Mouse (Mus musculus) heart, embryonic 13.5 days (tissue): ENCODE results near the gene Prkn. TPM values are rescaled to one million over a fixed set of nuclear protein-coding genes. Genes with fewer than 3 reads are reported as not detected.

Source experiments
- ATAC-seq: fragments of 200-750 bp; cut with Nextera tagmentation; 2 replicates; pipeline ENCODE4 v1.8.0; 2017; ENCODE audit warnings: moderate TSS enrichment; ENCODE audit not compliant: insufficient number of reproducible peaks, low FRiP score, low TSS enrichment; ENCODE audit errors: extremely low read depth
- H3K27ac ChIP-seq: fragments of 300-500 bp; sonication (generic); replicated peaks from 2 replicates; pipeline ENCODE4 v1.5.1; 2015; ENCODE audit warnings: moderate library complexity, mild to moderate bottlenecking, inconsistent platforms
- H3K27me3 ChIP-seq: fragments of 300-500 bp; sonication (generic); replicated peaks from 2 replicates; pipeline ENCODE4 v1.6.1; 2015; ENCODE audit warnings: mild to moderate bottlenecking, inconsistent platforms
- H3K36me3 ChIP-seq: fragments of 300-500 bp; sonication (generic); 2 replicates; pipeline ENCODE4 v1.6.1; 2015; ENCODE audit warnings: mild to moderate bottlenecking, inconsistent platforms
- H3K4me1 ChIP-seq: fragments of 300-500 bp; sonication (generic); 2 replicates; pipeline ENCODE4 v1.6.1; 2015; ENCODE audit warnings: inconsistent platforms
- H3K4me2 ChIP-seq: fragments of 300-500 bp; sonication (generic); 2 replicates; pipeline ENCODE4 v1.6.1; 2015; ENCODE audit warnings: inconsistent platforms, mild to moderate bottlenecking, moderate library complexity
- H3K4me3 ChIP-seq: fragments of 300-500 bp; sonication (generic); 2 replicates; pipeline ENCODE4 v1.5.1; 2015; ENCODE audit warnings: moderate library complexity, mild to moderate bottlenecking, inconsistent platforms
- H3K9ac ChIP-seq: fragments of 300-500 bp; sonication (generic); 2 replicates; pipeline ENCODE4 v1.6.1; 2015; ENCODE audit warnings: inconsistent platforms, mild to moderate bottlenecking, moderate library complexity
- H3K9me3 ChIP-seq: fragments of 300-500 bp; sonication (generic); 2 replicates; pipeline ENCODE4 v1.6.1; 2016; ENCODE audit warnings: inconsistent platforms
- WGBS: fragments of 180-500 bp; shearing (Covaris S2); methylation state at CpG from one replicate; pipeline ENCODE4 v1.1.7; 2015; ENCODE audit warnings: mixed read lengths; 5-methylcytosine and 5-hydroxymethylcytosine counted together
- polyA plus RNA-seq: library from polyadenylated mRNA; unstranded; fragments of >200 nt; fragmentation: Nextera tagmentation; extraction: Ambion mirVana; gene quantifications from 2 replicates; pipeline ENCODE4 v1.2.1, GENCODE M21; 2015

The Prkn gene
- polyA plus RNA-seq, 1 experiment from 2014 or later = 1.8 TPM

DNA sequence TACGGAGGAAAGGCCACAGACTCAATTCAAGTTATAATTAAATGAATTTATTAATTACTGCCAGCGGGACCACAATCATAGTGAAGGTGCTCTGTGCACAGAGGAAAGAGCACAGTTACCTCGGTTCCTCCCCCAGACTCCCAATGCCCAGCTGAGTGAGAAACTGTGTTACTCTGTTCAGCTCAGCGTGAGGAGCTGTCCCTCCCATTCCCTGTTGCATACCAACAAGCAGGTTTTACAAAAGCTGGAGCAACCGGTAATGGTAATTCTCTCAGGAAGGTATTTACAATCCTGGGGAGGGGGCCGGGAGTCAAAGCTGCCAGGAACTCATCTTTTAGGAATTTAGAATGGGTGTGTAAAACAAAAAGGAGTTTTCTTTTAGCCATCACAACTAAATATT, 1207.3 kb downstream of the Prkn start:
- Histone ChIP-seq H3K9ac (no peak overlapping the region), H3K4me3 (no peak overlapping the region), H3K4me1 (peaks cover 15% of the 10 kb centered on the region), H3K27me3 (peaks cover 32% of the 10 kb centered on the region), H3K9me3 (no peaks in the 10 kb centered on the region), H3K27ac (no peak overlapping the region), H3K36me3 (no peaks in the 10 kb centered on the region), H3K4me2 (no peak overlapping the region)
- ATAC-seq = no peak
- 35% methylated on average over 6 of the region's 6 CpGs for WGBS

DNA sequence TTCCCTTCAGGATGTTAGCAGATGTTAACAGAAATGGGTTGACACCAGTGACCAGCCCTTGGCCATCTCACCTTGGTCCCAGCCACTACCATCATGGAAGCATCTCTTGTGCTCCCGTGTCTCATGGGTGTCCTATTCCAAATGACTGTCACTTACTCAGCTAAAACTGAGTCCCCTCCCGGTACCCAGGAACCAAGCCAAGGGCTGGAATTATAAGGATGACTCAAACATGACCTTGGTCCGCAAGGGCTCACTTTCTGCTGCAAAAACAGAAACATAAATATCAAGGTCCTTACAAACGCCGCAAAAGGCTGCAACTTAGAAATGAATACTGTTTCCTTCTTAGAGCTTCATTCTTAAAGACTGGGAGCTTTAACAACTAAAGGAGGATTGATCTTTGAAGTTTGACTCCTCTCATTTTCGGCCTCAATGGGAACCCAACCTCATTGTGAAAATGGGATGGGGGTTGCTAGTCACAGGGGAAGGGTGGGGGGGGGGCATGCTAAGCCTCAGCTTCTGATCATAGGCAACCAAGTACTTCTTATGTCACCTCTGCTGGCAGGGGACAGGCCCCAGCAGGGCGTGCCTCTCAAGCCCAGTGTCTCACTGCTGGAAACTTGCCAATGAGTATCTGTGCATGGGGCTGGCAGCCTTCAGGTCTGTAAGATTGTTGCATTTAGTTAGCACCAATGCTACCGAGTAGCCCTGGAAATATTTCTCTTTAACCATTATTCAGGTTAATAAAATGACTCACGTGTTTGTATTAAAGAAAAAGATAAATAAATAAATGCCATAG, 1208.7 kb downstream of the Prkn start:
- Histone ChIP-seq H3K4me2 (no peak overlapping the region), H3K27me3 (peaks cover 23% of the 10 kb centered on the region), H3K27ac (no peak overlapping the region), H3K4me1 (peaks cover 15% of the 10 kb centered on the region), H3K9ac (no peak overlapping the region), H3K36me3 (no peaks in the 10 kb centered on the region), H3K4me3 (no peak overlapping the region), H3K9me3 (no peaks in the 10 kb centered on the region)
- no peak for ATAC-seq
- WGBS = 40% methylated on average over 9 of the region's 9 CpGs

DNA sequence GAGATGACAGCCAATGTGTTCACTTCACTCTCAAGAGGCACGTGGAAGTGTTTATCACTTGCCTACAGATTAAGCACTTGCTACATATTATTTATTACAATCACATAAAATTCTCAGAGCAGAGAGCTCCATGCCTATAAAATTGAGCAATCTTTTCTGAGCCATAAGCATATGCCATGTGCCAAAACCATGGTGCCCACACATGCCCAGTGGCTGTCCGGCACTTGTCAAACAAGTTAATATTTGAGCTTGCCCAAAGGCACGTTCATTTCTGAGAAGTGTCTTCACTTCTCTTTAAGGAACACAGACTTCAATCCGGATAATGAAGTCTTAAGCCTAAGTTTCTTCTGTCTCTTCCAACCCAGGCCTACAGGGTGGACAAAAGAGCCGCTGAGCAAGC, 1210.1 kb downstream of the Prkn start:
- peaks cover 10% of the 10 kb centered on the region for H3K27me3 ChIP-seq
- ATAC-seq = no peak
- 71% methylated on average over 5 of the region's 5 CpGs for WGBS
- H3K4me1 ChIP-seq = peaks cover 13% of the 10 kb centered on the region
- no peak overlapping the region for H3K9ac ChIP-seq
- no peak overlapping the region for H3K4me3 ChIP-seq
- no peaks in the 10 kb centered on the region for H3K36me3 ChIP-seq
- no peak overlapping the region for H3K4me2 ChIP-seq
- no peak overlapping the region for H3K27ac ChIP-seq
- H3K9me3 ChIP-seq = no peaks in the 10 kb centered on the region

DNA sequence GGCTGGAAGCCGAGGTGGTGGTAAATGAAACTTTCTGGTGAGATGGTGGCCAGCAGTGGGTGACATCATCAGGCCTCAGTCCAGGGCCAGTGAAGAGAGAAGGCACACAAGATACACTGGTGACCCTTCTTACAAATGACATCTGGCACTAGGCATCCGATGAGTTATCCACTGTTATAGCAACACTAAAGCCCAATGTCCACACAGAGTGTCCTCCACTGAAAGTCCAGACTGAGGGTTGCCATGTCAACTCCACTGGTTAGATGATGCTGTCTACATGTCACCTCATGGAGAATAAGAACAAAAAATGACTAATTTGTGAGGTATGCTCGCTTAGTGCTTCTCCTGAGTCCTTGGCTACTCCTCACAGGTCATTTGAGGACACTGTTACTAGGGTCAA, 1210.8 kb downstream of the Prkn start:
- no peak for ATAC-seq
- Histone ChIP-seq H3K9me3 (0 out of 2 replicates have a peak, but pooled peaks cover 2% of the 10 kb centered on the region), H3K36me3 (no peaks in the 10 kb centered on the region), H3K27me3 (peaks cover 5% of the 10 kb centered on the region), H3K4me3 (no peak overlapping the region), H3K27ac (no peak overlapping the region), H3K4me1 (peaks cover 13% of the 10 kb centered on the region), H3K4me2 (no peak overlapping the region), H3K9ac (no peak overlapping the region)
- 86% methylated on average over 3 of the region's 3 CpGs for WGBS

DNA sequence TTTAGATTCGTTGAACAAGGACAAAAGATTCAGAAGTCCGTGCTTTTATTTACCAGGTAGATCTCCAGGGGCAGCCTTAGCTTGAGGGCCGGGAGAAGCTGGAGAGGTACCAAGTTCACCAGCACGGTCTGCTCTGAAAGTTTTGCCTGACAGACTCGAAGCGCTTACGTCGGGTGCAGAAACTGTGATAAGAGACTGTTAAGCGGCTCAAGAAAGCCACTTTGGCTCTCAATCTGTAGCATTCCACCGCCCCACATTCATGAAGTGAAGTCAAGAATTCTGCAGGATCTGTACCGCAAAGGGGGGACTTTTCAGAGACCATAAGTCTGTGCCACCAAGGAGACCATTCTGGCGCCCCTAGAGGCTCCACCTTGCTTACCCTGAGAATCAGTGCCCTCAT, 1212.5 kb downstream of the Prkn start:
- H3K4me3 ChIP-seq = no peak overlapping the region
- H3K9ac ChIP-seq = no peak overlapping the region
- H3K27ac ChIP-seq = no peak overlapping the region
- H3K4me1 ChIP-seq = peaks cover 13% of the 10 kb centered on the region
- no peak for ATAC-seq
- H3K36me3 ChIP-seq = no peaks in the 10 kb centered on the region
- no peak overlapping the region for H3K4me2 ChIP-seq
- H3K9me3 ChIP-seq = 0 out of 2 replicates have a peak, but pooled peaks cover 5% of the 10 kb centered on the region
- H3K27me3 ChIP-seq = 0 out of 2 replicates have a peak, but pooled peaks cover 3% of the 10 kb centered on the region
- 70% methylated on average over 12 of the region's 12 CpGs for WGBS

DNA sequence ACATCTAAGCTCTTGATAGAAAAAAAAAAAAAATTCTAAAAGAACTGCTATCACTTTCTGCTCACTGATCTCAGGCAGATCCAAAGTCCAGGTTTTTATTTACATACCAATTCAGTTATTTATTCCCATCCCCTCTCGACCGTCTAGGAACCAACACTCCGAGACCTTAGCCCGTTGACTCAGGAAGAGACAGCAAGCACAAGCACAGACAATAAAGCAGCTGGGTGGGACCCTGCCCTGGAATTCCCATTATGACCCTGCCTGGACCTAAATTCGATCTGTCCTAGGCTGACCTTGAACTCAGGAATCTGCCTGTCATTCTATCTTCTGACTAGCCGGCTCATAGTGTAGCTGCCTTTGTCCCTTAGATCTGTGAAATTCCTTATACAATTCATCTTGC, 1218.9 kb downstream of the Prkn start:
- Histone ChIP-seq H3K27ac (no peak overlapping the region), H3K36me3 (no peaks in the 10 kb centered on the region), H3K27me3 (no peaks in the 10 kb centered on the region; the same call in 1 of the 2 replicates), H3K4me2 (no peak overlapping the region), H3K9ac (no peak overlapping the region), H3K4me3 (no peak overlapping the region), H3K4me1 (no peaks in the 10 kb centered on the region), H3K9me3 (peaks cover 9% of the 10 kb centered on the region; the same call in 1 of the 2 replicates)
- ATAC-seq = no peak
- 86% methylated on average over 6 of the region's 6 CpGs for WGBS

DNA sequence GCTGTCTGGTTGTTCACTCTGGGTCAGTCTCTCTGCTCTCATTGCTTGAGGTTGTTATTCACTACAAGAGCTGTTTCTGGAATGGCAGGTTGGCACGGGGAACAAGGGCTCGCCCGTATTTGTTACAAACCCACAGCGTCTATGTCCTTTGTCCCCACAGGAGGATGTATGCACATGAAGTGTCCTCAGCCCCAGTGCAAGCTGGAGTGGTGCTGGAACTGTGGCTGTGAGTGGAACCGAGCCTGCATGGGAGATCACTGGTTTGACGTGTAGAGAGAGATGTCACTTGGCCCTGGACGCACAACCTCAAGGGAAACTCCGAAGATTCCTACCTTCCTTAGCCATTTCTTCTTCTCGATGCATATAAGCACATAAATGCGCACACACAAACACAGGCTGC, 1221.2 kb downstream of the Prkn start:
- H3K9ac ChIP-seq = no peak overlapping the region
- no peak overlapping the region for H3K4me2 ChIP-seq
- H3K27me3 ChIP-seq = no peaks in the 10 kb centered on the region; the same call in 1 of the 2 replicates
- H3K9me3 ChIP-seq = peaks cover 4% of the 10 kb centered on the region; the same call in 1 of the 2 replicates
- WGBS = 78% methylated on average over 10 of the region's 10 CpGs
- H3K36me3 ChIP-seq = no peaks in the 10 kb centered on the region
- no peak overlapping the region for H3K27ac ChIP-seq
- H3K4me3 ChIP-seq = no peak overlapping the region
- ATAC-seq = no peak
- H3K4me1 ChIP-seq = no peaks in the 10 kb centered on the region

DNA sequence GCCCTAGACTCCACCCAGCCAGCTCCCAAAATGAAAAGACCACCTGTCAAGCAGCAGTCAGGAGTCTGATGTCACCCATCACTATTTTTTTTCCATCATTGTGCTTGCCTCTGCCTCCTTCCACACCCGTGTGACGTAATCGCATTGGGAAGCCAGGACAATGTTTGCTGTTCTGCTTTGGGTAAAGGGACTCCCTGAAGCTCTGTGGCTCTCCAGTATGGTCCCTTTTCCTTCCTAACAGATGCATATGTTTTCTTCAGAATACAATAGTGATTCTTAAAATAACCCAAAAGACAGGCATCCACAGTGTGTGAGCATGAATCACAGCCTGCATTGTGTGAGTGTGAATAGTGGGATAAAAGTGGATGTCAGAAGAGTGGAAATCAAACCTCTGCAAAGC, 1222.7 kb downstream of the Prkn start:
- ATAC-seq = no peak
- Histone ChIP-seq H3K27ac (no peak overlapping the region), H3K9me3 (peaks cover 4% of the 10 kb centered on the region; the same call in 1 of the 2 replicates), H3K4me2 (no peak overlapping the region), H3K9ac (no peak overlapping the region), H3K4me3 (no peak overlapping the region), H3K27me3 (no peaks in the 10 kb centered on the region; the same call in 1 of the 2 replicates), H3K36me3 (no peaks in the 10 kb centered on the region), H3K4me1 (no peaks in the 10 kb centered on the region)
- WGBS = 59% methylated on average over 3 of the region's 3 CpGs

DNA sequence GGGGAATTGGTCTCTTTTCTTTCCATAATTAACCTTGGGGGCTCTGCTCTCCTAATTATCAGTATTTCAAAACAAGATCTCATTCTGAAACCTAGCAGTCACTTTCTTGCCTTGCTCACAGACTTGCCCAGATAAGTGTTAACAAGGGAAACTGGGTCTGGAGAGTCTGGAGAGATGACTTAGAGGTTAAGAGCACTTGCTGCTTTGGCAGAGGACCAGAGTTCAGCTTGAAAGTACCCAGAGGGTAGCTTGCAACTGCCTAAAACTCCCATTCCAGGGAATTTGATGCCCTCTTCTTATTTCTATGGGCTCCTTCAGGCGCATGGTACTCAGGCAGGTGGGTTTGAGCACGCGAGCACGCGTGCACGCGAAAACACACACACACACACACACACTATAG, 1223.3 kb downstream of the Prkn start:
- ATAC-seq = no peak
- Histone ChIP-seq H3K9me3 (peaks cover 4% of the 10 kb centered on the region), H3K9ac (no peak overlapping the region), H3K27ac (no peak overlapping the region), H3K36me3 (no peaks in the 10 kb centered on the region), H3K4me1 (no peaks in the 10 kb centered on the region), H3K27me3 (no peaks in the 10 kb centered on the region; the same call in 1 of the 2 replicates), H3K4me3 (no peak overlapping the region), H3K4me2 (no peak overlapping the region)
- 96% methylated on average over 7 of the region's 7 CpGs for WGBS

DNA sequence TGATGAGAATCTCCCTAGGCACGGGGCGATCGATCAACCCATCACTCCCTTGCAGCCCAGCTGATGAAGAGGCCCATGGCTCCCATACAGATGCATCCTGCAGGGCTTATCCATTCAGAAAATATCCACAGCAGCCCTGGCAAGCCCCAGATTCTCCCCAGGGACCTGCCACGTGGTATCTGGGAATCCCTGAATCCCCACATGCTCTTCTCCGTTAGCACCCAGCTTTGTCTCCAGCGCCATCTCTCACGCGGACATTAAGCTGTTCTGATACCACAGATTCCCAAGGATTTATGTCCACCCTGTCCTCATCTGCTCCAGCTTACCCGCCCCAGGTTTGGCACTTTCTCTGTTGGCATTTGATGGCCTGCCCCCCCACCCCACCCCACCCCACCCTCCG, 1225.9 kb downstream of the Prkn start:
- ATAC-seq = no peak
- no peak overlapping the region for H3K9ac ChIP-seq
- peaks cover 6% of the 10 kb centered on the region for H3K9me3 ChIP-seq
- H3K4me2 ChIP-seq = no peak overlapping the region
- H3K4me1 ChIP-seq = no peaks in the 10 kb centered on the region
- H3K27me3 ChIP-seq = no peaks in the 10 kb centered on the region; the same call in 1 of the 2 replicates
- no peaks in the 10 kb centered on the region for H3K36me3 ChIP-seq
- 77% methylated on average over 10 of the region's 10 CpGs for WGBS
- no peak overlapping the region for H3K27ac ChIP-seq
- no peak overlapping the region for H3K4me3 ChIP-seq

DNA sequence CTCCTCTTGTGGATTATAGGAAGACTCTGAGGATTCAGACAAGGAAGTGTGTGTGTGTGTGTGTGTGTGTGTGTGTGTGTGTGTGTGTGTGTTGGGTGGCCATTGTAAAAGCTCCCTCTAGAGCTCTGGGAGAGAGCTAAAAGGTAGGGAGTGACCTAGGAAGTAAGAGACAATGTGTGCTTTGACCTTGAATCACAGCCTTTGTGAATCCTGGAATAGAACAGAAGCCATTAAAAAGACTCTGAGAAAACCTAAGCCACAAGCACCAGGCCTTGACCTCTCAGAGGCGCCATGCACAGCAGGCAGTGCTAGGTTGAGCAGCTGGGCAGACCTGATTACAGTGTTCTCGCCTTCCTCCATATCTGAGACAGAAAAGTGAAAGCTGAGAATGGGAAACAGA, 1236.6 kb downstream of the Prkn start:
- Histone ChIP-seq H3K36me3 (no peaks in the 10 kb centered on the region), H3K27me3 (no peaks in the 10 kb centered on the region), H3K4me2 (no peak overlapping the region), H3K9me3 (peaks cover under 1% of the 10 kb centered on the region), H3K4me3 (no peak overlapping the region), H3K27ac (no peak overlapping the region), H3K4me1 (no peaks in the 10 kb centered on the region), H3K9ac (no peak overlapping the region)
- no peak for ATAC-seq
- 43% methylated on average over 2 of the region's 2 CpGs for WGBS
